Mouse (Mus musculus) heart, embryonic 10.5 days (tissue): ENCODE measurements at regions not wholly inside any gene's neighbourhood (a gene's known extent, or its start where the extent isn't known, plus 50 kb on each side); places are given as distances from the start of the nearest gene placed in this dataset.
A peak's percentile ranks its signal among the peaks of the same experiment; 100 is the strongest.

Source experiments
- DNase-seq: peaks from one replicate; pipeline ENCODE4 v3.0.0-alpha.2; 2017; ENCODE audit warnings: low spot score
- H3K27ac ChIP-seq: fragments of 300-500 bp; sonication (generic); 2 replicates; pipeline ENCODE4 v1.5.1; 2016; ENCODE audit warnings: mild to moderate bottlenecking
- H3K27me3 ChIP-seq: fragments of 300-500 bp; sonication (generic); 2 replicates; pipeline ENCODE4 v1.6.1; 2016; ENCODE audit warnings: mild to moderate bottlenecking; ENCODE audit not compliant: poor library complexity, insufficient read depth, severe bottlenecking
- H3K36me3 ChIP-seq: fragments of 300-500 bp; sonication (generic); 2 replicates; pipeline ENCODE4 v1.6.1; 2016; ENCODE audit warnings: mild to moderate bottlenecking, moderate library complexity
- H3K4me1 ChIP-seq: fragments of 300-500 bp; sonication (generic); 2 replicates; pipeline ENCODE4 v1.6.1; 2016; ENCODE audit warnings: mild to moderate bottlenecking
- H3K4me3 ChIP-seq: fragments of 300-500 bp; sonication (generic); 2 replicates; pipeline ENCODE4 v1.5.1; 2016; ENCODE audit warnings: mild to moderate bottlenecking, moderate library complexity
- H3K9me3 ChIP-seq: fragments of 300-500 bp; sonication (generic); 2 replicates; pipeline ENCODE4 v1.6.1; 2016; ENCODE audit warnings: mild to moderate bottlenecking, moderate library complexity
- WGBS: fragments of 180-500 bp; shearing (Covaris S2); methylation state at CpG from one replicate; pipeline ENCODE4 v1.1.7; 2016; 5-methylcytosine and 5-hydroxymethylcytosine counted together

GRCm38 (mm10) chr1:168012611-168013010 is 323.6 kb downstream of the Lmx1a start:
- WGBS = 78% methylated on average over 5 of the region's 5 CpGs
- Histone ChIP-seq H3K4me3 (no peak overlapping the region), H3K36me3 (no peaks in the 10 kb centered on the region), H3K27ac (no peak overlapping the region), H3K27me3 (no peaks in the 10 kb centered on the region), H3K4me1 (no peaks in the 10 kb centered on the region), H3K9me3 (no peaks in the 10 kb centered on the region)
- DNase-seq = no peak

GRCm38 (mm10) chr1:168016375-168016890 is 327.4 kb downstream of the Lmx1a start:
- DNase-seq = no peak
- 73% methylated on average over 5 of the region's 5 CpGs for WGBS
- no peak overlapping the region for H3K27ac ChIP-seq
- no peaks in the 10 kb centered on the region for H3K27me3 ChIP-seq
- no peak overlapping the region for H3K4me3 ChIP-seq
- H3K4me1 ChIP-seq = no peaks in the 10 kb centered on the region
- H3K36me3 ChIP-seq = no peaks in the 10 kb centered on the region
- no peaks in the 10 kb centered on the region for H3K9me3 ChIP-seq

DNA sequence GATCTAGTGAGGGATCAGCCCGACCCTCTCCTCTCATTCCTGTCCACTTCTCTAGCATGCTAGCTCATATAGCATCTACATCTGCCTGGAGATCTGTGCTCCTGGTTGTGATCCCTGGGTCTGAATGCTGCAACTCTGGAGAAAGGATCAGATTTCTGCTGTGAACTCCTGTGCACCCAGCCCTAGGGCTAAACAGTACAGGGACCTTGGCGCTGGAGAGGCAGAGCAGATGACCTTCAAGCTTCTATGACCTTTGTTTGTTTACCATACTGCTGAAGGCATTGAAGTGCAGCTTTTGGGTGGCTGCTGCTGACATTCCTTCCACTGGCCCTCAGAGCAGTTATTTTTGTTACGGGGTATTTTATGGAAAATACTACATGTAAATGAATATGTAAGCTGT is 337.4 kb downstream of the Lmx1a start:
- H3K9me3 ChIP-seq = no peaks in the 10 kb centered on the region
- H3K4me3 ChIP-seq = no peak overlapping the region
- DNase-seq = no peak
- no peaks in the 10 kb centered on the region for H3K36me3 ChIP-seq
- peaks cover 3% of the 10 kb centered on the region; the same call in 1 of the 2 replicates for H3K4me1 ChIP-seq
- no peak overlapping the region for H3K27ac ChIP-seq
- WGBS = 60% methylated on average over 3 of the region's 3 CpGs
- no peaks in the 10 kb centered on the region for H3K27me3 ChIP-seq

- H3K27ac ChIP-seq = no peak overlapping the region
- no peaks in the 10 kb centered on the region for H3K4me1 ChIP-seq
- H3K4me3 ChIP-seq = no peak overlapping the region
- WGBS = 76% methylated on average over 10 of the region's 10 CpGs
- no peaks in the 10 kb centered on the region for H3K27me3 ChIP-seq
- DNase-seq = no peak
- no peaks in the 10 kb centered on the region for H3K36me3 ChIP-seq
- no peaks in the 10 kb centered on the region for H3K9me3 ChIP-seq
Measured at GRCm38 (mm10) chr1:168044765-168045164, 355.7 kb downstream of the Lmx1a start.

- Histone ChIP-seq H3K27me3 (no peaks in the 10 kb centered on the region), H3K4me1 (no peaks in the 10 kb centered on the region), H3K9me3 (no peaks in the 10 kb centered on the region), H3K36me3 (no peaks in the 10 kb centered on the region), H3K27ac (no peak overlapping the region), H3K4me3 (no peak overlapping the region)
- WGBS = 83% methylated on average over 7 of the region's 7 CpGs
- no peak for DNase-seq
Measured at GRCm38 (mm10) chr1:168046347-168046746, 357.3 kb downstream of the Lmx1a start.

GRCm38 (mm10) chr1:168046749-168047148 is 357.7 kb downstream of the Lmx1a start:
- 90% methylated on average over 1 of the region's 1 CpGs for WGBS

DNA sequence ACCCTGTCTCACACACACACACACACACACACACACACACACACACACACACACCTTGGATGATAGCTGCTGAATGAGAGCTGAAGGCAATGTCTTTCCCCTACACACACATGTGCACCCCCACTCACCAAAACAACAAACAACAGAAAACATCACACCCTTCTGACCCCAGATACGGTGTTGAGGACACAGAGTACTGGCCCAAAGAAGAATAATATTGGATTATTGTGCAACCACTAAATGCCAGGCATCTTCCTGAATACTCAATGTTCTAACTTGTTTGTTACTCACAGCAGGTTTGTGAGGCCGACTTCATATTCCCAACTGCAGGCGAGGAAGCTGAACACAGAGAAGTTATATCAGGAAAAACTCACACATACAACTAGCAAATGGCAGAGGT is 360.9 kb downstream of the Lmx1a start:
- no peak overlapping the region for H3K27ac ChIP-seq
- DNase-seq = no peak
- H3K27me3 ChIP-seq = no peaks in the 10 kb centered on the region
- H3K9me3 ChIP-seq = no peaks in the 10 kb centered on the region
- H3K4me1 ChIP-seq = no peaks in the 10 kb centered on the region
- 80% methylated on average over 3 of the region's 3 CpGs for WGBS
- H3K36me3 ChIP-seq = no peaks in the 10 kb centered on the region
- H3K4me3 ChIP-seq = no peak overlapping the region

More at GRCm38 (mm10) chr1:168046749-168047148, 357.7 kb downstream of the Lmx1a start:
- Histone ChIP-seq H3K27me3 (no peaks in the 10 kb centered on the region), H3K9me3 (no peaks in the 10 kb centered on the region), H3K4me1 (no peaks in the 10 kb centered on the region), H3K4me3 (no peak overlapping the region), H3K36me3 (no peaks in the 10 kb centered on the region), H3K27ac (no peak overlapping the region)
- no peak for DNase-seq

GRCm38 (mm10) chr1:168056479-168056878 is 367.4 kb downstream of the Lmx1a start:
- peaks cover 12% of the 10 kb centered on the region; the same call in 1 of the 2 replicates for H3K4me1 ChIP-seq
- H3K27ac ChIP-seq = peak overlapping the region; percentile 49; the same call in 1 of the 2 replicates
- no peak for DNase-seq
- H3K27me3 ChIP-seq = no peaks in the 10 kb centered on the region
- 8% methylated on average over 6 of the region's 7 CpGs for WGBS
- no peaks in the 10 kb centered on the region for H3K9me3 ChIP-seq
- H3K36me3 ChIP-seq = no peaks in the 10 kb centered on the region
- H3K4me3 ChIP-seq = peak overlapping the region; percentile 40; the same call in 1 of the 2 replicates

DNA sequence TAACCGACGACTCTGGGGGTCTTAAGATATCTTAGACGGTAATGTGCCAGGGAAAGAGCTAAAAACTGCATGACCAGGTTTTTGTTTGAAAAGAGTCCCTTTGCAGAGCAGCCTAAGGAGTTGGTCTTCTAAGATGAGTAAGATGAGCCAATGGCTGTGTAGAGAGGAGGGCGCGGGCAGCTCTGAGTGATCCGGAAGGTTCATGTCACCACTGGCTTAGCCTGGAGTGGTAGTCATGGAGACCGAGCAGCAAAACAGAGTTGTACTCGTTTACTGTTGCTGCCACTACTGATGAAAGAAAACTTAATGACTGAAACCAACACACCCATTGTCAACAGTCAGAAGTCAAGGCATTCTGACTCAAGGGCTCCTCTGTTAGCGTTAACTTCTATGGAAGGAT is 368.4 kb downstream of the Lmx1a start:
- 45% methylated on average over 9 of the region's 9 CpGs for WGBS

DNA sequence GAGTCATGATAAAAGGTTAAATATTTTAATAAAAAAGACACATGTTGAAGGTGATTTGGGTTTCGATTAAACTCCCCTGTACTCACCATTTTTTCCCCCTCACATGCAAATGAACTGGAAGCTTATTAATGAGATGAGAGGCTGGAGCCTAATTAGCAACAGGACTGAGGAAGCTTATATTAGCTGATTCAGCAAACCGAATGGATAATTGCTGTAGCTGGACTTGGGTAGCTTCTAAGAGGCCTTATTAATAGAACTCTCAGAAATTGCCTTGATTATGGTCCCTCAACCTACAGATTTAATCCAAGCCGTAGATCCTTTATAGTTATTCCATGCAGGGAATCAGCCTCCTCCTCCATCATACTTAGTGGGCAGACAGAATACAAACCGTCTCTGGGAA is 369.7 kb downstream of the Lmx1a start:
- Histone ChIP-seq H3K27me3 (no peaks in the 10 kb centered on the region), H3K9me3 (no peaks in the 10 kb centered on the region), H3K27ac (no peak overlapping the region), H3K4me3 (no peak overlapping the region), H3K36me3 (no peaks in the 10 kb centered on the region), H3K4me1 (peaks cover 12% of the 10 kb centered on the region; the same call in 1 of the 2 replicates)
- 78% methylated on average over 4 of the region's 4 CpGs for WGBS
- no peak for DNase-seq

More for the DNA sequence above, 368.4 kb downstream of the Lmx1a start:
- Histone ChIP-seq H3K27me3 (no peaks in the 10 kb centered on the region), H3K4me3 (no peak overlapping the region), H3K4me1 (peaks cover 12% of the 10 kb centered on the region; the same call in 1 of the 2 replicates), H3K27ac (no peak overlapping the region), H3K36me3 (no peaks in the 10 kb centered on the region), H3K9me3 (no peaks in the 10 kb centered on the region)
- peak; percentile 85 for DNase-seq

DNA sequence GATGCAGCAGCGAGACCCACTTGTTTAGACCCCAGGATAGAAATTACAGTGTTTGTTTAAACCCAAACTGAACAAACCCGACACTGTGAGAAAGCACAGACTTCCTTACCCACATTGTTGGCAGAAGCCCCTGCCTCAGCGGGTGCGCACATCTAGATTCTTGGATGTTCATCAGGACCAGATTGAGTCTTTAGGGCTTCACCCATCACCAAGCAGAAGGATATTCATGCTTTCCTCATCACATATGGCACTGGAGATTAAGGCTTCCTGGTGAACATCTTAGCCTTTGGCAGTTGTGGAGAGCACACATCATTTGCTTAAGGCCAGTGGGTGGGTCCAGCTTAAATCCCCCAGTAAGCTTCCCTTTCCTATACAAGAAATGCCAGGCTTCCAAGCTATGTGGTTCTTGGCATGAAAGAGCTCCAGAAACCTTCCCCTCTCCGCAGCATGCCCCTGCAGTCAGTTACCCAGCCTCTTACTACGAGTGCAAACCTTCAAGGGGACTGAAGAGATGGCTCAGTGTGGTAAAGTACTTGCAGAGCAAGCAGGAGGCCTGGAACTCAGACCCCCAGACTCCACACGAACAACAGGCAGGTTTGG is 367.9 kb downstream of the Pbx1 start:
- H3K27me3 ChIP-seq = no peaks in the 10 kb centered on the region
- no peaks in the 10 kb centered on the region for H3K9me3 ChIP-seq
- DNase-seq = no peak
- WGBS = 73% methylated on average over 7 of the region's 7 CpGs
- H3K27ac ChIP-seq = no peak overlapping the region
- H3K36me3 ChIP-seq = no peaks in the 10 kb centered on the region
- H3K4me3 ChIP-seq = no peak overlapping the region
- no peaks in the 10 kb centered on the region for H3K4me1 ChIP-seq

- Histone ChIP-seq H3K4me1 (no peaks in the 10 kb centered on the region; the same call in 1 of the 2 replicates), H3K9me3 (no peaks in the 10 kb centered on the region), H3K4me3 (no peak overlapping the region), H3K27me3 (no peaks in the 10 kb centered on the region), H3K27ac (no peak overlapping the region), H3K36me3 (no peaks in the 10 kb centered on the region)
- 54% methylated on average over 6 of the region's 6 CpGs for WGBS
- no peak for DNase-seq
Measured at GRCm38 (mm10) chr1:168065598-168066041, 366.4 kb downstream of the Pbx1 start.

DNA sequence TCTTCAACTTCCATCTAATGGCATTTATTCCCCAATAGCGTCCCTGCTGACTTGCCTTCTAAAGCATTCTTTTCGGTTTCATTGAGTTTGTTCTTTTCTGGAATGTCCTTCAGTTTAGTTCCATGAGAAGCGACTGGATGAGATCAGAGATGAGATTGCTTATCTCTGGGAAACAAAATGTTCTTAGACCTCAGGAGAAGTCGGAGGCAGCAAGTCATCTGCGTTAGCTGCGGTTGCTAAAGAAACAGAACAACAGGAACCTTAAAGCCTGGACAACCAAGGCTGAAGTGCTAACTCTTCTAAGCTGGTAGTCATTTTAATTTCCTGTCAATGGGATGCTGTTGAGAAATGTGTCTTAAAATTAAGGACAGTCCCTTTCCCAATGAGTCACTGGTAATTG is 365.3 kb downstream of the Pbx1 start:
- H3K4me1 ChIP-seq = no peaks in the 10 kb centered on the region; the same call in 1 of the 2 replicates
- H3K36me3 ChIP-seq = no peaks in the 10 kb centered on the region
- no peak overlapping the region for H3K4me3 ChIP-seq
- no peak overlapping the region for H3K27ac ChIP-seq
- 63% methylated on average over 6 of the region's 6 CpGs for WGBS
- H3K9me3 ChIP-seq = no peaks in the 10 kb centered on the region
- DNase-seq = no peak
- H3K27me3 ChIP-seq = no peaks in the 10 kb centered on the region
